In genomic region chr6:17859564-17859963, GRCm38 (mm10) we compare ENCODE assay signal across 26 mouse cellular contexts.
A peak's percentile ranks its signal among the peaks of the same experiment; 100 is the strongest.
DNase-seq lines count a peak whose midpoint lies in the region; TF ChIP-seq lines count a peak whose summit lies in the region.
"Had no signal": no experiment of that assay in that cellular context is flagged by ENCODE, and none has a peak within 500 bp of the region (broad histone marks: within the 10 kb centered on the region; RNA-seq: fewer than 3 reads in every experiment).

No protein-coding gene starts in this region.

- H3K79me2 ChIP-seq in heart, adult 2 months (replicated peaks; ENCODE audit: control insufficient read depth, insufficient read depth, low read length): no peaks in the 10 kb centered on the region

- no peaks in the 10 kb centered on the region for H3K36me3 ChIP-seq in heart, adult 2 months (ENCODE audit: control insufficient read depth, insufficient read depth, low read length)

- DNase-seq in layer of hippocampus, adult 2 months (ENCODE audit: low spot score in 2 of 2): no peak
- no peak for DNase-seq in layer of hippocampus, adult 8-10 months (ENCODE audit: low spot score in 2 of 2)
- DNase-seq in left cerebral cortex, adult 2 months (ENCODE audit: extremely low spot score in 1 of 2, low spot score in 2 of 2): no peak
- no peak for DNase-seq in left cerebral cortex, postnatal 10 days (ENCODE audit: extremely low spot score in 1 of 2, low spot score in 2 of 2)
- DNase-seq in 416B (ENCODE audit: low read depth): peak; percentile 21
- DNase-seq in brain, adult 2 months (ENCODE audit: low read depth, low spot score): peak; percentile 67
- no peak for DNase-seq in gastrocnemius, postnatal 4 days (ENCODE audit: low spot score in 2 of 2)
- DNase-seq in heart, adult 2 months: no peak
- DNase-seq: adrenal gland, adult 8-10 months; adrenal gland, postnatal 14 days; adrenal gland, postnatal 36 days; B cell, adult 2 months; cerebellum, adult 11 months; cerebellum, adult 18-20 months; cerebellum, adult 8-10 months; cerebellum, adult 9-11 months; cerebellum, postnatal 14 days; cerebellum, postnatal 36 days; embryo, embryonic 11 days had no signal

- no peaks in the 10 kb centered on the region; the same call in 1 of the 2 replicates for H3K4me1 ChIP-seq in heart, adult 2 months (ENCODE audit: control insufficient read depth, insufficient read depth, low read length)
- H3K4me1 ChIP-seq: embryonic facial prominence, embryonic 13.5 days; embryonic facial prominence, embryonic 15.5 days; forebrain, embryonic 10.5 days; forebrain, embryonic 12.5 days had no signal

- intact Hi-C loops in left cerebral cortex, adult 2 months (cut with DNase I): no loop called here
- intact Hi-C loops in left cerebral cortex, postnatal 10 days (cut with DNase I): no loop called here
- intact Hi-C loops in heart, adult 2 months (cut with DNase I): no loop called here

- TF ChIP-seq EP300 in heart, adult 2 months (IDR thresholded peaks at IDR 0.05; ENCODE audit: insufficient read depth, low read depth, low read length): no peak

- H3K9ac ChIP-seq in heart, adult 2 months (ENCODE audit: low read depth, low read length): no peak overlapping the region
- H3K9ac ChIP-seq: embryonic facial prominence, embryonic 13.5 days; embryonic facial prominence, embryonic 15.5 days; forebrain, embryonic 12.5 days had no signal

- H3K4me3 ChIP-seq in layer of hippocampus, adult 2 months: no peak overlapping the region
- H3K4me3 ChIP-seq in left cerebral cortex, adult 2 months: no peak overlapping the region
- no peak overlapping the region for H3K4me3 ChIP-seq in heart, adult 2 months
- H3K4me3 ChIP-seq: embryonic facial prominence, embryonic 13.5 days; embryonic facial prominence, embryonic 15.5 days; erythroblast, embryonic 14.5 days; forebrain, embryonic 10.5 days; forebrain, embryonic 12.5 days had no signal

- WGBS in heart, adult 2 months: 55% methylated on average over 1 of the region's 1 CpGs

- TF ChIP-seq POLR2A in heart, adult 2 months (IDR thresholded peaks at IDR 0.05; ENCODE audit: insufficient read depth, low read depth, low read length): no peak

- TF ChIP-seq CTCF in layer of hippocampus, adult 2 months (conservative IDR thresholded peaks at IDR 0.05): no peak
- TF ChIP-seq CTCF in left cerebral cortex, adult 2 months (IDR thresholded peaks at IDR 0.05): no peak
- TF ChIP-seq CTCF in heart, adult 2 months (IDR thresholded peaks at IDR 0.05): no peak

- H3K27me3 ChIP-seq in heart, adult 2 months (ENCODE audit: control insufficient read depth, insufficient read depth, low read length): no peaks in the 10 kb centered on the region
- H3K27me3 ChIP-seq: CH12.LX; embryonic facial prominence, embryonic 13.5 days; embryonic facial prominence, embryonic 15.5 days; forebrain, embryonic 12.5 days; Patski had no signal

- H3K27ac ChIP-seq in layer of hippocampus, adult 2 months: peak overlapping the region; percentile 56
- peak overlapping the region; percentile 81 for H3K27ac ChIP-seq in left cerebral cortex, adult 2 months
- H3K27ac ChIP-seq in heart, adult 2 months: no peak overlapping the region
- H3K27ac ChIP-seq: embryonic facial prominence, embryonic 13.5 days; embryonic facial prominence, embryonic 15.5 days; forebrain, embryonic 10.5 days; forebrain, embryonic 12.5 days had no signal

Comparison
In these comparisons a context has a peak if more than half of its experiments do, and no peak if none do; other contexts are left out.
1. DNase-seq: peak in 416B (single experiment) and brain, adult 2 months (single experiment); none in layer of hippocampus, adult 2 months (0 of 2), layer of hippocampus, adult 8-10 months (0 of 2), left cerebral cortex, adult 2 months (0 of 2), left cerebral cortex, postnatal 10 days (0 of 2), gastrocnemius, postnatal 4 days (0 of 2) and heart, adult 2 months (0 of 2).